Mouse (Mus musculus) spleen, postnatal 10 days (tissue): ENCODE data around the gene Ces1d.
"Not testable (repeated sequence)": the region's sequence is repeated elsewhere in the genome, so short reads cannot be mapped to it uniquely, and the experiment has no call there.

Source experiments
- DNase-seq, 2 experiments: peaks; one replicate each; pipeline ENCODE4 v3.0.0; 2021 to 2022; ENCODE audit warnings: low spot score in 2 of 2

The Ces1d gene

GRCm38 (mm10) chr8:93197685-93198525 is at the start of gene Ces1d:
Gene Ces1d (minus strand): TSS chr8:93197838.
- no peak for DNase-seq

- DNase-seq = no peak
Observed at GRCm38 (mm10) chr8:93246057-93246456, 48.4 kb upstream of the Ces1d start.

DNA sequence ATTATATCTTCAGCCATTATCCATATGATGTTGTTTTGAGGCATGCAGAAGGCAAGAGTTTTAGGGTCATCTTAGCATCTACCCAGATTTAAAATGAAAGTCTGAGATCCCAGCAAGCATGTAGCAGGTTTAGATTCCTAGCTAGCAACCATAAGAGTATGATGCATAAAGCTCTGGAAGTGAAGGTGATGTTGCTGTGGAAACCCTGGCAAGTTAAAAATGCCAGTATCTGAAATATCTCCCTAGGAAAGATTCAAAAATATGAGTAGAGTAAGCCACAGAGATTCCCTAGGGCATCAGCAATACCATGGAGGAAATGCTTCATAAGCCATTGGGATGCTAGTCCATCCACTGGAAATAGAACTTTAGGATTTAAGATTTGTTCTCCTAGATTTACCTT is 42.2 kb upstream of the Ces1d start:
- no peak for DNase-seq

- DNase-seq = no peak
Observed at GRCm38 (mm10) chr8:93235681-93236080, 38.0 kb upstream of the Ces1d start.

- DNase-seq = no peak
Observed at GRCm38 (mm10) chr8:93234706-93235105, 37.1 kb upstream of the Ces1d start.

GRCm38 (mm10) chr8:93234068-93234467 is 36.4 kb upstream of the Ces1d start:
- no peak for DNase-seq

DNA sequence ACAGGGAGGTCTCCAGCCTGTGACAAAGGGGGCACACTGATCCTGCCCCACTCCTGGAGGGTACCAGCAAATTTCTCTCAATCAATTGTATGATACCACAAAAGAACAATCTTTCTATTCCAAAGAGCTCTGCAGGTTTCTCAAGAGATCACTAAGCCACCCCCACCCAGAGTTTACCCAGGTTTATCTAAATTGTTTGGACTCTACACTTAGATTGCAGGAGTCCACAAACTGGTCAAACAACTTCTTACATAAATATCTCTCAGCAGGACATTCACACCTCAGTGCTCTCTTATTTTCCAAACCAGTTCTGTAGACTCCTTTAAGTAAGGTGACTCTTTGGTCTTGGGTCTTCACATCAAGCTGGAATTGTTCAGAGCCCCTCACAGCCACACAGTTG is 31.8 kb upstream of the Ces1d start, which contains the start of gene Ces1e:
Gene Ces1e (minus strand): TSS at position 174 of the 400 bp plus-strand sequence.
- no peak for DNase-seq

GRCm38 (mm10) chr8:93228673-93229370 is 31.2 kb upstream of the Ces1d start:
- no peak for DNase-seq

DNA sequence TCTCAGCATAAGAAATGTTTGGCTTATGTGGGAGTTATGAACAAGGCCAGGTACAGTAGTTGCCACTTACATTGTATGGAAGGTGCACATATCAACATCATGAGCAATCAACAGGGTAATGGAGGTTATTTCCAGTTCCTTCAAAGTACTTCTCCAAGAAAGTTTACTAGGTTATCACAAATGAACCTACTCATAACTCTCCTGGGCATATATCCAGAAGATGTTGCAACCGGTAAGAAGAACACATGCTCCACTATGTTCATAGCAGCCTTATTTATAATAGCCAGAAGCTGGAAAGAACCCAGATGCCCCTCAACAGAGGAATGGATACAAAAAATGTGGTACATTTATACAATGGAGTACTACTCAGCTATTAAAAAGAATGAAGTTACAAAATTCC is 28.8 kb upstream of the Ces1d start:
- DNase-seq = not testable (repeated sequence)

GRCm38 (mm10) chr8:93221896-93222295 is 24.3 kb upstream of the Ces1d start:
- no peak for DNase-seq

GRCm38 (mm10) chr8:93217867-93218266 is 20.2 kb upstream of the Ces1d start:
- no peak for DNase-seq

- DNase-seq = no peak
Observed at GRCm38 (mm10) chr8:93217375-93217774, 19.7 kb upstream of the Ces1d start.

DNA sequence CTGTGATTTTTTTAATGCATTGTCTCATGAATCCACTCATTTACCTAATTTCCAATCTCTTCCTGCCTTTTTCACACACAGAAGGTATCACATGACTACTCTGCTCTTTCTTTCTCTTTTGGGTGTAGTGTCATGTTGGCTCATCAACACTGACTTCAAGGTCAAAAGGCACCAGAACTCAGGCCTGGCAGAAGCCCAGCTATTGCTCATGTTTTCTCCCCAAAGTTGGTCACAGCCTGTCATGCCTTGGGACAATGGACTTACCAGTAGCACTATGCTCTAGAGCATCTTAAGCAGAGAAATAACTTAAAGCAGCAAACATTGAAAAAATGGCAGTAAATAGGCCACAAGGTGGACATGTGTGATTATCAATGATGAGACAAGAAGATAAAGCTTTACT is 13.5 kb upstream of the Ces1d start:
- no peak for DNase-seq

- not testable (repeated sequence) for DNase-seq
Observed at GRCm38 (mm10) chr8:93199146-93199545, 1.5 kb upstream of the Ces1d start.

DNA sequence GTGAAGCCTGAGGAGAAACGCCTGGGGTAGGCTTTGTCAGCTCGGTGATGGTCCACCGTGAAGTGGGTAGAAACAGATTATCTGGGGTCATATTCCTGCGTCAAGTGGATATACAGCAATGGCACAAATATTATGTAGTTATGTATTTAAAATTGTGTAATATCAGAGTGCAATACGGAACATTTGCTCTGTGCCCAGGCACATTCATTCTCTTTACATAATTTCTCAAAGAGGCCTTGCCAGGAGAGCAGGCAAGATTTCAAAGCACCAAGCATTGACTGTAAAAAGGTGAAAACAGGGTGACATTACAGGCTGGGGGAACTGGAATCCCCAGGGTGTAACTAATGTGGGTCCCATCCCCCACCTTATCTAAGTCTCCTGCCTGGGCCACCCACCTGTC is 1.2 kb downstream of the Ces1d start:
- no peak for DNase-seq

DNA sequence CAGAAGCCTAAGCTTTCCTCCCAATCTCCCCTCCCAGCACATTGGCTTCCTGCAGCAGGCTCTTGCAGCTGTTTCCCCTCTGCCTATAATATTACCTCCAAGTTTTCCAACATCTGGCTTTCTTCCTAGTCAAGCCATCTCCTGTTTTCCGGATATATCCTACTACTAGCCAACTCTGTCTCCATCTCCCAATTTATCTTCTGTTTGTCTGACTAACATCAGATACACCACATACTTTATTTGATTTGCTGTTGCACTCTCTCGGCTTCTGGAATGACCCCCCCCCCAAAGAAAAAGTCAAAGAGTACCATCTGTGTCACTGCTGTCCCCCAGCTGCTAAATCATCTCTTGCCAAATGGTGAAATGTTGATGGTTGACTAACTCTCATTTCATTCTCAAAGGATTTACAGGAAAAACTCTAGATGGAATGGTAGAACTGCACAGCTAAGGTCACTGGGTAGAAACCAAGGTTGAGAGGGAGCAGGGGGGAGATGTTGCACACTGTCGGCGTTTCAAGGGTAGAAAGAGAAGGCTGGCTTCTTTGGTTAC is 17.0 kb downstream of the Ces1d start:
- no peak for DNase-seq

GRCm38 (mm10) chr8:93176593-93176992 is 21.0 kb downstream of the Ces1d start:
- no peak for DNase-seq

GRCm38 (mm10) chr8:93174554-93174953 is 23.1 kb downstream of the Ces1d start:
- no peak for DNase-seq

DNA sequence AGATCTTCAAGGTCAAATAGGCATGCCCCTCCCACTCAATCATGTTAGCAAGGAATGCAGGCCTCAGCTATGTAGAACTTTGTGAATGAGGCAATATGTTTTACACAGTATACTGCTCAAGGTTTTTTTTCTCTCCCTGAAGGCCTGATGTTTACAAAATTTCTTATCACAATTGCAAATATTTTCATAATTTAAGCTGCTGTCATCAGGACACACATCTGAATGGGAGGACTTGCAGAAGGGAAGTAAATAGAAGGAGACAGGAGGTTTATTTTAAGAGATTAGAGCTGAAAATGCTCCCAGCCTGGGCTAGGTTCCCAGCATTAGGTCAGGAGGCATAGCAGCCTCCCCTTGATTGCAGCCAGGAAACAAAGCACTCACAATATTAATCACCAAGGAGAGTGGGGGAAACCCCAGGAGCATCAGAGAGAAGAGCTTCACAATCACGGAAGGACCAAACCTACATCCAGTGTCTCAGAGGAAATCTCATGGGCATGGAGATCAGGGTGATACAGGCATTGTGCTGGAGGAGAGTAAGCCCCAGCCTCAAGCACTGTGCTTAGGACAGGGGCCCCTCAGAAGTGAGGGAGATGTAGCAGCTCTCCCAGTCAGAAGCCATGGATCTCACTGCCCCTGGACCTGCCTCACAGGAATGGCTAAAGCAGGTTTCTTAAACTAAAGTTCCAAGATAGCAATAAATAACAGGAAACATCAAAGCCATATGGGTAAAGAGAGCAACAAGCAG is 25.6 kb downstream of the Ces1d start:
- no peak for DNase-seq

DNA sequence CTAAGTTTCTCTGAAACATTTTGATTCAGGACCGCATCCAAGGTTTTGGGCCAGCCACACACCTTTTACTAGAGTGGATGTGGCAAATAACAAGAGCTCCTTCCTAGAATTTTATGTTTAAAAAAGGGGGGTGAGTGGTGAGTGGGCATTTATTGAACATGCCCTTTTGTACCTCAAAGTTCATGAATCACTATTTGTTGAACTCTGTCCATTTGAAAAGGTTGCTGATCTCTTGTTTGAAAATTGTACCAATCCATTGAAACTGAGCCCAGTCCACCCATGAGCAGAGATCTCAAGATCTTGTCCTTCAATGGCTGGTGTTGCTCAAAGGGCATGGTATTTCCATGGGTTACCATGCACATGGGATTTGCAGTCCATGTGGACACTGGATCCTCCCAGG is 34.3 kb downstream of the Ces1d start:
- no peak for DNase-seq

- DNase-seq = no peak
Observed at GRCm38 (mm10) chr8:93151401-93151800, 46.2 kb downstream of the Ces1d start.

DNA sequence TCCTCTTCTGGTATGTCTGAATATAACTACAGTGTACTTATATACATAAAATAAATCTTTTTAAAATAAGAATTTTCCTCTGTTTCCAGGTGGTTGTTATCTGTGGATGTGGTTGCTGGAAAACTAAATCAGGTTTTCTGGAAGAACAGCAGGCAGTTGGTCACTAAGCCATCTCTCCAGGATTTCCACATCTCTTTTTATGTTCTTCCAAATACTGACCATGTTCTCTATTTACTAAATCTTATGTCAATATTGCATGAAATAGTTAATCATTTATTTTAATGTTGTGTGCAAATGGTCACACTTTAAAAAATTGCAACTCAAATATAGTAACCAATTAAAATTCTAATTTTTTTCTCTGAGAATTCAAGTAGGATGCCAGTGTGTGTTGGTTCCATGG is 50.3 kb downstream of the Ces1d start:
- DNase-seq = no peak
